Mouse (Mus musculus) adrenal gland, postnatal 14 days (tissue): ENCODE measurements around the gene Chn2. TPM values are rescaled to one million over a fixed set of nuclear protein-coding genes. Genes with fewer than 3 reads are reported as not detected.

ENCODE experiments used
- DNase-seq: peaks from one replicate; pipeline ENCODE4 v3.0.0; 2021; ENCODE audit warnings: mixed read lengths
- total RNA-seq: library from RNA; stranded (reverse); gene quantifications from 2 replicates; pipeline ENCODE4 v1.2.3, GENCODE M21; 2021

Gene Chn2
- total RNA-seq, 1 experiment from 2014 or later = 9.9 TPM

GRCm38 (mm10) chr6:54042142-54042541 lies 2.8 kb downstream of the Chn2 start:
- DNase-seq = peak; percentile 49

- DNase-seq = no peak
Observed at GRCm38 (mm10) chr6:54043536-54043935, 4.2 kb downstream of the Chn2 start.

GRCm38 (mm10) chr6:54045748-54046721 lies 6.7 kb downstream of the Chn2 start:
- no peak for DNase-seq

GRCm38 (mm10) chr6:54046884-54047747 lies 7.8 kb downstream of the Chn2 start:
- DNase-seq = no peak

DNA sequence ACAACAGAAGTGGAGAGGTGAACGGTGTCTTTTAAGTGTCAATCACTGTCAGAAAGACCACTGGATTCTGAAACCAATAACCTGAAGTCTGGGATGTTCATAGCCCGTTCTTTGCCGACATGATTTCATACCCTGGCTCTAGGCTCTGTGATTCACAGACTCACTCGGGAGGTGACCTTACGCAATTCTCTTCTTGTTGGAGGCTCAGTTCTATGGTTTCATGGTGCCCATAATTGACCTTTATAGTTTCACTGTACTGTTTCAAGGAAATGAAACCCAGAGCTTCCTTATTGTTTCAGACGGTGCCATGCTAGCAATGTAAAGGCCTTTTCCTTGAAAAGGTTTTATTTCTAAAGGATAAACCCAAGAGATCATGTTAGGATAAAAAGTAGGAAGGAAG lies 9.4 kb downstream of the Chn2 start:
- DNase-seq = no peak

- no peak for DNase-seq
Observed at GRCm38 (mm10) chr6:54051173-54051572, 11.8 kb downstream of the Chn2 start.

DNA sequence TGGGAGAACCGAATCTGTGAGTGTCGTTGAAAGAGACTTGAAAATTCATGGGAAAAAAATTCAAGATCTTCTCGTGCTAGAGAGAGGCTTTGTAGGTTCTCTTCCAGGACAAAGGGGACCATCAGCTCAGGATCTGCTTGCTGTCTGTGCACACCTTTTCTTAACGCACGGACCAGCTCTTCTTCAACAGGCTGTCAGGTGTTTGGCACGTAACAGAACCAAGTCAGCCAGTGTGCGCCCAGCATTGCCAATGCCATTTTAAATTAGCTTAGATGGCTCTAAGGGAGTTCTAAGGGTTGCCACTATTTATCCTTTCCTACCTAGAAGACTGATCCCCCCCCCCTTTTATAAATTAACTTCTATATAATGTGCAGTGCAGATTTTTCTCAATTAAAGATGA lies 12.8 kb downstream of the Chn2 start:
- no peak for DNase-seq

DNA sequence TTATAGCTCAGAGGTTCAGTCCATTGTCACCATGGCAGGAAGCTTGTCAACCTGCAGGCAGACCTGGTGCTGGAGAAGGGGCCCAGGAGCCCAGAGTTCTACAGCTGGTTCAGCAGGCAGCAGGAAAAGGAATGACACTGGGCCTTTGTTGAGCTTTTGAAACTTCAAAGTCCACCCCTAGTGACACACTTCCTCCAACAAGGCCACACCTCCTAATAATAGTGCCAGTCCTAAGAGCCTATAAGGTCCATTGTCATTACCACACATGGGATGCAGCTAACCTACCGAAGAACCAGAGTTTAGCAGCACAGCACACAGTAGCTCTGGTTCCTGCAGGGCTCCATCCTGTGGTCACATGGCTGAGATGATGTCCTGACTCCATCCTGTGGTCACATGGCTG lies 13.3 kb downstream of the Chn2 start:
- no peak for DNase-seq

GRCm38 (mm10) chr6:54053316-54053715 lies 14.0 kb downstream of the Chn2 start:
- no peak for DNase-seq

DNA sequence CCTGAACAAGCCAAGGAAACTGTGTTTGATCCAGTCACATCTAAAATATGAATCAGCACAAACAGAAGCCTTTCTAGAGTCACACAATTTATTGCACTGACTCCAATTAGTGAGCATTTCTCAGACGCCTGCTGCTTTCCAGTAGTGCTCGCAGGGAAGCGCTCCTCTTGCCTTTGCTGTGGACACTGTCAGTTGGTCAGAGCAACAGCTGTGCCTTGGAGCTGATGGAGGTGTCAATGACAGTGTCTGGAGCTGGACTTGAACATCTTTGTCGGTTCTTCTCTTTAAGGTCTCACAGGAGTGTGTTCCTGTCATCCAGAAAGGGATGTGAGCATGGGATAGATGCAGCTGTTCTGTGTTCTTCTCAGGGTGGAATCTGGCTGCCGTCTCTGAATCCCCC lies 16.0 kb downstream of the Chn2 start:
- no peak for DNase-seq

DNA sequence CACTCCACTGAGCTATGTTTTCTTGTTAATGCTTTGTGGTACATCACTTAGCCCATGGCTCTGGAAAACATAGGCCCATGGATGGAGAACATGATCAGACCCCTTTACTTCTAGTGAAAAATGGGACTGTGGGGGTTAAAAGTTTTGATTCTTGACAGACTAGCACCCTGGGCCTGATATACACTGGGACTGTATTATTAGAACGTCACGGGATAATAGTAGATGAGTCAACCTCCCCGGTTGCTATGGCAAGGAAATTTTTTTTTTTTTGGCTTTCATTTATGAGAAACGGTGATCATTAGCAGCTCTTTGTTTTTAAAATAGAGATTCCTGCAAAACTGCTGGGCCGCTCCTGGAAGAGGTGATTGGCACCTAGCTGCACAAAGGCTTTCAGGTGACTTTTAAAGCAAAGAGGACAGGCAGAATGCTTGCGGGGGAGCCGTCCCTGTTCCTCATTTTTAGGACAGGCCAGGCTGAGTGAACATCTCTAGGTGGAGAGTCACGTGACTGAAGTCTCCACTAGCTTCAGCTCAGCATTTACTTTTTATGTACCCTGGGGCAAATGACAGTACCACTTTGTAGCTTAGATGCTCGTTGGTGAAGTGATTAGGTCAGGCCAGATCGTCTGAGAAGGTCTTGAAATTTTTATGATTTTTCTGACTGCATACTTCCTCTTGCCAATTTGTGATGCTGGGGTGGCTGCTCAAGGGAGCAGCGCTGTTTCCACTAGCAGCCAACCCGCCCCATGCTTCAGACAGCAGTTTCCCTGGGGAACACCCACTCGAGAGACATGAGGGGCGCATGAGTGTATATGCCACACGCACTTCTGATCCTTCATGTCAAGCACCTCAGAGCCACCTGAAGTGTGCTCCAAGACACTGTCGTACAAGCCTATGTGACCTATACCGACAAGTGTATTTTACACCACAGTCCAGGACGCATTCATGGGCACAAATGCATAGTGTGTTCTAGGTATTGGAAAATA lies 17.5 kb downstream of the Chn2 start:
- no peak for DNase-seq

DNA sequence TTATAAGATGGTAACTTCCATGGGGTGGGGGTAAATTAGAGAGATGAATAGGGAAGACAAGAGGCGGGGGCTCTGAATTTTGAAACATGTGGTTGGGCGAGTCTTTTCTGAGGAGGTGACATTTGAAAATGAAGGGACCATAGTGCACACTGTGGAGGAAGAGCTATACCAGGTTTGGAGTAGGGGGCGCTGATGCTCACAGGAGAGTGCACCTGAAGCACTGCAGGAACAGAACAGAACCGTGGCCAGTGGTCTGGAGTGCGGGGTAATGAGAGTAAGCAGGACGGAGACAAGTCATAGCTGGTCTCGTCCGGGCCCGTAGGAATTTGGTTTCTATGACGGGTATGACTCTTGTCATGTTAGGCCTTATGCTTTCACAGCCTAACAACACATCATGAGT lies 18.3 kb downstream of the Chn2 start:
- DNase-seq = no peak

DNA sequence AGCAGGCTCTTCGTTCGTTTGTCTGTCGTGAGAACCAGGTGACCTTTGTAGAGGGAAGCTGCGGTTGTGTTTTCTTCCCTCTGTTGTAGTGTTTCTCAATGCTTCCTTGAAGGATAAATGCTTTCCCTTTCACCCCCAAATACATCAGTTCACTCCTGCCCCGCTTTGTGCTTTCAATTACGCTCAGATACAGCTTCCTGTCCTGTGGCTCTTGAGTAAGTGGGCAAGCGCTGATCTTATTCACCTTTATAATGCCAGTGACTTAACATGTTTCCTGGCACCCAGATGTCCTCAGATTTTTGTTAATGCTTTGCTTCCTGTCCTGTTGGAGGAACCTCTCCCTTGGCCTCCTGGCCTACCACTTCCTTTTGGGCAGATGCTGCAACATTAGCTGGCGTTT lies 19.5 kb downstream of the Chn2 start:
- no peak for DNase-seq

- DNase-seq = no peak
Observed at GRCm38 (mm10) chr6:54060258-54060657, 20.9 kb downstream of the Chn2 start.

DNA sequence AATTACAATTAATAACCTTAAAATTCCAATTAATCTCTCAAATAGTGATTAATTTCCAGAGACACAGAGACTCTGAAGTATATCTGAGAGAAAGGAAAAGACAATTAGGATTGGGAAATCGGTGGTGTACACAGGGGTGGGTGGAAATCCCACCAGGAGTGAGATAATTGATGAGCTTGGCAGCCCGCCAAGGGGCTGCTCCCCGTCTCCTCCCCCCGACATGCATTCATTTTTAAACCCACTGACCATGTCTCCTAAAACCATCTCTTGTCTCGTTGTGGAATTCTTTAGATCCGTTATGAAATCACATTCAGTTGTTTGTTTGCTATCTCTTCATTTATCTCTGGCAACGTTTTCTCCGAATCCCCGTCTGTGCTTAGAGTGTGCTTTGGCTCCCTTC lies 22.0 kb downstream of the Chn2 start:
- no peak for DNase-seq

DNA sequence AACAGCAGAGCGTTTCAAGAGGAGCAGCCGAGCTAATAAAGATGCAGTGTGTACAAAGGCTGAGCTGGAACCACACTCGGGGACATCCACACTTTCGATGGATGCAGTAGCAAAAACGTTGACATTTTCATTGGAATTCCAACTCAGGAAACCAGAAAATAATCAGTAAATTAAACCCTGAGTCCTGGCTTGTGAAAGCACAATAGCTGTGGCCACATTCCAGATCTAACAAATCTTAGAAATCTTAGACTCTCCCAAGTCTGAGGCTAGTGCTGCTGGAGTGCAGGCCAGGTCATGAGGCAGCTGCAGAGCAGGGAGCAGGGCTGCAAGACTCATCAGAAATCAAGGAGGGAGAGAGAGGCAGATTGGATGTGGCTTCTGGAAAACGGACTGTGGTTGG lies 24.5 kb downstream of the Chn2 start:
- DNase-seq = no peak

GRCm38 (mm10) chr6:54067380-54067779 lies 28.0 kb downstream of the Chn2 start:
- no peak for DNase-seq

GRCm38 (mm10) chr6:54068882-54069281 lies 29.5 kb downstream of the Chn2 start:
- DNase-seq = no peak

DNA sequence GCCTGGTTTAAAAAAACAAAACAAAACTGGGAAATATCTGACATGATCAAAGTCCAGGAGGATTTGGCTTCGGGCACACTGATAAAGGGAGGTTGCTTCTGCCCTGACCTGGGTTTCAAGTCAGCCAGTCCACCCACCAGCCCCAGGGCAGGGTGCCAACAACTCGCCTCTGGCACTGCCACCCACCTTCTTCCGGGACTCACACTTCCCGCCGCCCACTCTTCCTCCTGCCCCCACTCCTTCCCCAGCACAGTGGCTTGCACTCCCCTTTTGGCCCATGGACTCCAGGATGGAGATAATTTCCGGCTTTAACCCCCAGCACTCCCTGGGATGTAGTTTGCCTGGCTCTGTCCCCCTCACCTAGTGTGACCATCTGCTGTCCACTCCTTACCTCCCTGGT lies 31.4 kb downstream of the Chn2 start:
- peak; percentile 69 for DNase-seq

GRCm38 (mm10) chr6:54071478-54071877 lies 32.1 kb downstream of the Chn2 start:
- no peak for DNase-seq

GRCm38 (mm10) chr6:54074454-54074853 lies 35.1 kb downstream of the Chn2 start:
- DNase-seq = no peak

DNA sequence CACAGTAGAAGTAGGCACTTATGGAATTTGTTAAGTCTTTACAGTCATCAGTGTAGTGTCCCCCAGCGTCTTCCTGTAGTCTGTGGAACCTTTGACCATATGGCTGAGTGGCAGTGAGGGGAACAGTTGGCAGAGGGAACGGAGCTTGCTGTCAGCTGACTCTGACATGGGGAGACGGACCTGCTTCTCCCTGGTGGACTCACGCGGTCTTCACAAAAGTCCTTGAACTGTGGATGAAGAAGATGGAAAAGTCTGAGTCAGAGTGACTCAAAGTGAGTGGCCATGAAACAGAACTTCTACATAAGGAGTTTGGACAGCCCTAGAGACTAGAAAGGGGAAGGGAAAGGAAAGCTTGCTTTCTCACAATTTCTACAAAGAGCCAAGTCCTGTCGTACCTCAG lies 36.1 kb downstream of the Chn2 start:
- peak; percentile 58 for DNase-seq
